Mouse (Mus musculus) left cerebral cortex, adult 8-10 months (tissue): ENCODE results near the gene Scin. TPM values are rescaled to one million over a fixed set of nuclear protein-coding genes. Genes with fewer than 3 reads are reported as not detected.
"Not testable (repeated sequence)": the region's sequence is repeated elsewhere in the genome, so short reads cannot be mapped to it uniquely, and the experiment has no call there.

Source experiments
- DNase-seq, 2 experiments: peaks; one replicate each; pipeline ENCODE4 v3.0.0; 2022; ENCODE audit warnings: low spot score in 2 of 2
- total RNA-seq, 4 experiments: library from RNA; stranded (reverse); gene quantifications; 2 replicates each; pipeline ENCODE4 v1.2.4; 2022

Scin gene
- under 1 TPM in 3 of 4 experiments, not detected in 1; 0.15 to 0.46 (median 0.27) TPM for total RNA-seq

DNA sequence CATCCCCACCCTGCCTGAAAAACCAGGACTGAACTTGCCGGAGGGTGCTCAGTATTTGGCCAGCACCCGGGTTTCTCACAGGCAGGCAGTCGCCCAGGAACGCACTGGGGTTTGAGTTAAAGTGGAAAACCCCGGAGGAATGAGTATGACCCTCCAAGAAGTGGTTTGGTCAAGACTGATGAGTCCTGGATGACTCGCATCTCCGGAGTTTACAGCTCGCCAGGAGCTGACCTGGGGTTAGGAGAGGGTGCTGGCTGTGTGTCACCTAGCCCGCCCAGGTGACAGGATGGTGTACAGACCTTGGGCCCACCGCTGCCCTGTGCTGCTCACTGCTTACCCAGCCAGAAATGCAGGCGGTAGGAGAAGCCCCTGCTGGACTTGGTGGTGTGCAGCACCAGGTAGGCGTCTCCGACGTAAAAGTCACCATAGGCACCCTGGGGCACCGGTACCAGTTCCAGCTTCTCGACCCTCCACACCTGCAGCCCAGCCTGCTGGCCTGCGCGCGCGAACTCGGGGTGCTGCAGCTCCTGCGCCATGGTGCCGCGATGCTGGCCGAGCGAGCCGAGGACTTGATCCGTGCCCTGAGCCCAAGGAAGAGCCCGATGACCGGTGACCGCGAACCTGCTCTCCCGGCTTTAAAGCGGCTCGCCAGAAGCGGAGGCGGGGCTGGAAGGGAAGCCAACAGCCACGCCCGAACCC is at the start of gene Scin:
Gene Scin (minus strand): TSS at position 656 of the 699 bp plus-strand sequence.
- no peak for DNase-seq

DNA sequence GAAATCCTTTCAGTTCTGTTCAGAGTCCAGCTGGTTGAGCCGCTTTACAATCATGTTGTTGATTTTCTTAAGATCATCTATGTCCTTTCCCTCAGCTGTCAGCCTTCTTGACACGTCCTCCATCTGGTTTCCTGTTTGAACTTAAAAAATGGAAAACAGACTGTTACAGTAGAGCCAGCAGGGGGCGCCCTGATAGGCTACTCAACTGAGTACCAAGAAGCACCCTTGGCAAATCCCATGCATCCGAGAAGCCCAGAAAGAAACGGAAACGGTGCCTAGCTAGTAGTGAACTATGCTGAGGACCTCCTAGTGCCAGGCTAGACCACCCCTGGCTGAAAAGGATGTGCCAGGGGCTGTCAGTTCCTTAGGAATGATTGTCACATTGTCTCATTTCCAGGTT is 43.1 kb upstream of the Scin start:
- no peak for DNase-seq

DNA sequence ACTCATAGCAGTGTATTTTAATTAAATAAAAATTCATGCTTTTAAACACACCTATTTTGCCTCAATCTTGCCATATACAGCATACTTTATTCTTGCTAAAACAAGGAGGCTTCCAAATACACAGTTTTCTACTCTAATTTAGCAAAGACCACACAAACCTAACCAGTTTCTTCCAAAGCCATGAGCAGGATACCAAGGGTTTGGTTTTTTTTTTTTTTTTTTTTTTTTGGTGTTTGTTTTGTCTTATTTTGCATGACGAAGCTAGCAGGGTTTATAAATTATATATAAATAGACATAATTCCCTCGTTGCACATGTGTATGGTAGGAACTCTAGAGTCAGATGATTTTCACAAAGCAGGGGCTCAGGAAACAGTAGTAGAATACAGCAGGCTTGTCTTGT is 42.1 kb upstream of the Scin start:
- DNase-seq: no peak

DNA sequence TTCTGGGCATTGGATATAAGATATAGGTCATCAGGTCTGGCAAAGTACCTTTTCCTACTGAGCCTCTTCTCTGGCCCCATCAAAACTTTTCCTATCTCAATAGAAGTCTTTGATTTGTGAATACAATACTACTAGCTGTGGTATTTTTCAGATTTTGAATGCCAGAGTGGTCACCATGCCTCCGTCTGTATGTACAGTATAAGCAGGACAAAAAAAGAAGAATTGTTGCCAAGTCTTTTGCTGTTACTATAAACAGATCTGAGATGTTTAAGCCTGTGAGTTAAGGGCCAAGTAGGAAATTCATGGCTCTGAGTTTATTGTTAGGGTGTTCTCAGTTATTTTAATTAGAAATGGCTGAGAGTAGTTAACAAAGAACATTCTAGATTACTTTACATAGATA is 41.1 kb upstream of the Scin start:
- DNase-seq: not testable (repeated sequence)

DNA sequence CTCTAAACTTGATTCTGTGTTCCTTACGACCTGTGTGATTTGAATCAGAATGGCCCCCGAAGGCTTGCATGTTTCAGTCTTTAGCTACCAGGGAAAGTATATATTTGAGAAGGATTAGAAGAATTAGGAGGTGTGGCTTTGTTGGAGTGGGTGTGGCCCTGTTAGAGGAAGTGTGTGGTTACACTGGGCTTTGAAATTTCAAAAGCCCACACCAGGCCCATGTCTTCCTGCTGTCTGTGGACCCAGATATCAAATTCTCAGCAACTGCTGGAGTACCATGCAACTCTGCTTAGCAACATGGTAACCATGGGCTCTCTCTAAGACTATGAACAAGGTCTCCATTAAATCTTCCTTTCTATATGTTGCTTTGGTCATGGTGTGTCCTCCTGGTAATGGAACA is 37.6 kb upstream of the Scin start:
- DNase-seq: no peak

DNA sequence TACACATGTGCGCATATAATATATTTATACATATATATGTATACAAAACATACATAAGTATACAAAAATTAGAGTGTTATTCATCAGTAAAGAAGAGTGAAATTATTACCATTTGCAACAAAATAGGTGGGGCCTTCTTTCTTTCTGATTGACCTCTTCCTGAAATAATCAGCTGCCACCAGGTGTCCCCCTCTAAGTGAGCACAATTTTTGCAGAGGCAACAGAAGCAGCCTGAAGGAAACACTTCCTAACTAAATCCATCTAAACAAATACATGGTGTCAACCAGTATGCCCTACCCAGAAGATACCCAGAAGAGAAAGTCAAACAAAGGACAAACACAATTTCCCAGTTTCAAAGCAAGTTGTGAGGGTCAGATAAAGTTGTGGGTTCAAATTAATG is 35.6 kb upstream of the Scin start:
- DNase-seq: no peak

DNA sequence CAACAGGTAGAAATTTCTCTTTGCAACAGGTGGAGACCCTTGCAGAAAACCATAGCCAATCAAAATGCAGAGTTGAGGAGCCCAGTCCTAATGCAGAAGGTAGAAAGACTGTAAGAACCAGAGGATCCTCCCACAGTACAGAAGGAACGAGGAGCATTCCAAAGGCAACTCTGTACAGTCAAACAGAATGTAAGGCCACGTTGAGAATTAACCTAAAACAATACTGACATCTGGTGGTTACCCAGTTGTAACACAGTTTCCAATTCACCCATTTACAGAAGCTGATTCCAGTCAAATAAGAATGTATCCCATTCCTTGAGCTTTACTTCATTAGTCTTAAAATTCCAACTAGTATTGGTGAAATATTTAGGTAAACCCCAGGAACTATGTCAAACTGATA is 30.6 kb upstream of the Scin start:
- peak in 1 of 2 experiments; percentile 1 for DNase-seq

DNA sequence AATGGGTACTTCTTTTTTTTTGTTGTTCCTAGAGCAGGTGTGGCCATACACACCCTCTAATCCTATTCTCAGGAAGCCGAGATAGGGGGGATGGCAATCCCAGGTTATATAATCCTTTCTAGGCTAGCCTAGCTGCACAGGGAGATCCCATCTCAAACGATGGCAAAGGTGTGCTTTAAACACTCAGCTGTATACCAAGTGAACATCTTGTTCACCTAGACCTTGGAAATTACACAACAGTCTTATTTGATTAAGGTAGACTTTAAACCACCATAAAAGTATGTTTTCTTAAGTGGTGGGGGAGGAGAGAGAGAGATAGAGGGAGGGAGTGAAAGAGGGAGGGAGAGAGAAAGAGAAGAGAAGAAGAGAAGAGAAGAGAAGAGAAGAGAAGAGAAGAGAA is 26.7 kb upstream of the Scin start:
- no peak for DNase-seq

DNA sequence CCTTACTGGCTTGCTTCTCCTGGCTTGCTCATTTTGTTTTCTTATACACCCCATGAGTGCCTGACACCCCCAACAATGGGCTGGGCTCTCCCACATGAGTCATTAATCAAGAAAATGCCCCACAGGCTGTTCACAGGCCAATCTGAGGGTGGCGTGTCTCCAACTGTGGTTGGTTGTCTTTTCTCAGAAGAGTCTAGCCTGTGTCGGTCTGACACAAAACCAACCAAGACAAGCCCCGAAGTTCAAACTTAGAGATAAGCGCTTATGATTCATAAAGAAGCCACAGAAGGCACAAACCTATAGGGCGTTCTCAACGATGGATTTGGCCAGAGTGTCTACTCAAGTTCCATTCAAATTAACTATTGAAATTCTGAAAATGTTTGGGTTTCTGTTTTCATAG is 20.2 kb upstream of the Scin start:
- DNase-seq: no peak

DNA sequence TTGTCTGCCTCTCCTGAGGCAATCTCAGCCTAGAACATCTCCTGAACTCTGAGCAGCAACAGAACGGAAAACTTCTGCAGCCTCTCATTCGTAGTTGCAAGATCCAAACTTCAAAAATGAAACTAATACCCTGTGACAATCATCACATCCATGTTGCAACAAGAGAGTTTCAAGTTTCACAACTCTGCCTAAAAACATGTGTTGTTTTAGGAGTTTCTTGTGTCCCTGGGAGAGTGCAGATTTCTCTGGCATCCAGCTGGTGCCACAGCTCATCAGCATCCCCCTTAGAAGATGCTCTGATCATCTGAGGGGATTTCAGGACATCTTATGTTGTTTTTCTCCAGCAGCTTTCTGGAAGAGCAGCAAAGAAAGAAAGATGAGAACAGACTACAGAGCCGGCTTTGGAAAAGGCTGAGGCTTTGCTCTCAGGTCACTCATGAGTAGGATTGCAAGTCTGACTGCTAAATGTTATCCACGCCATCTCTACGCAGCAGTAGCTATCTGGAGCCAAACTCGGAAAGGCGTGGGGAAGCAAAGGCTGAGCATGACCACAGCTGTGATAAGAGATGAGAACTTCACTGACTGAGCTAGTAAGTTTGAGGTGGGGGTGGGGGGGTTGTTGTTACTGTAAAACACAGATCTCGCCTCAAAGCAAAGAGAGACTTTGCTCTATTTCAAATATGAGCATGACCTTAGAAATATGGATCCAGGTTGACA is 18.5 kb upstream of the Scin start:
- no peak for DNase-seq

DNA sequence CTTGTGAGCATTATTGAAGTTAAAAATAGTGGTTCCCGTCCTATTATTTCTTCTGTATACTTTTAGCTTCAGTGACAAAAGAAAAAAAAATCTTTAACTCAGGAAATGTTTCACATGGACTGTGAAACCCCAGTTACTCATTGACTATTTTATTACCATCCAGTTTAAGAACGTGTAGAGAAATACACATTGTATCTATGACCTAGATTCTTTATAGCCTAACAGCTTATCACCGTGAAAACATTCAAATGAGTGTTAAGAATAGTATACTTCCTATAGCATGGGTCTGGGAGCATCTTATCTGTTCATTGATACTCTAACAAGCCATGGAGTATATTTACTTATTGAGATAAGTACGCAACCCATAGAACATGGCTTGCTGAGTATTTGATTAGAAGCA is 13.3 kb upstream of the Scin start:
- DNase-seq: no peak

DNA sequence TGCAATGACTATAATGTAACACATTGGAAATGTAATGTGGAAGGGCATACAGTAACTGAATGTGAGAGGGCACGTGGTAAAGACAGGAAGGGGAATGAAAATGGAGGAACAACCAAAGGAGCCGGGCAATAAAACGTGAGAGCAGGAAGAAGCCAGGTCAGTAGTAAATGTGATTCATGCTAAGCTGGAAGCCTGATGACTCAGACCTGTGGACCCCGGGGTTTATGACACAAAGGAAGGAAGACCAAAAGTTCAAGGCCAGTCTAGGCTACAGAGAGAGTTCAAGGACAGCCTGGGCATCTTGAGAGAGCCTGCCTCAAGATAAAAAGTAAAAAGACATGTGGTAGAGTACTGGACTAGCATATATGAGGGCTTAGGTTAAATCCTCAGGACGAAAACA is 12.5 kb upstream of the Scin start:
- DNase-seq: no peak

DNA sequence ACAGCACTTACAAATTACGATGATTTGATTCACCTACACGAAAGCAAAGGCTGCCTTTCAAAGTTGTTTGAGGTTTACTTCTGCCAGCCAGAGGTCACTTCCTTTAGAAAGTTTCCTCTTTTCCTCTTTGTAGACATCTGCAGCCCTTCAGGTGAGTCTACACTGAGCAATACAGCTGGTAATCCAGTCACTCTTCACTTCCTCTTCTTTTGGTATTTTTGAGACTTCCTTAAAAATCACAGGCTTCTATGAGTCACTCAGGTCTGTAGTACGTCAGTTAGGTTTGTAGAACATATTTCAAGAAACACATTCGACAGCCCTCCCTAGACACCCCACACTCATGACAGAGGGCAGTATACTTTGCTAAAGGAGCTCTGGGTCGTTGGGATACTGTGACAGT is 6.7 kb upstream of the Scin start:
- DNase-seq: no peak

DNA sequence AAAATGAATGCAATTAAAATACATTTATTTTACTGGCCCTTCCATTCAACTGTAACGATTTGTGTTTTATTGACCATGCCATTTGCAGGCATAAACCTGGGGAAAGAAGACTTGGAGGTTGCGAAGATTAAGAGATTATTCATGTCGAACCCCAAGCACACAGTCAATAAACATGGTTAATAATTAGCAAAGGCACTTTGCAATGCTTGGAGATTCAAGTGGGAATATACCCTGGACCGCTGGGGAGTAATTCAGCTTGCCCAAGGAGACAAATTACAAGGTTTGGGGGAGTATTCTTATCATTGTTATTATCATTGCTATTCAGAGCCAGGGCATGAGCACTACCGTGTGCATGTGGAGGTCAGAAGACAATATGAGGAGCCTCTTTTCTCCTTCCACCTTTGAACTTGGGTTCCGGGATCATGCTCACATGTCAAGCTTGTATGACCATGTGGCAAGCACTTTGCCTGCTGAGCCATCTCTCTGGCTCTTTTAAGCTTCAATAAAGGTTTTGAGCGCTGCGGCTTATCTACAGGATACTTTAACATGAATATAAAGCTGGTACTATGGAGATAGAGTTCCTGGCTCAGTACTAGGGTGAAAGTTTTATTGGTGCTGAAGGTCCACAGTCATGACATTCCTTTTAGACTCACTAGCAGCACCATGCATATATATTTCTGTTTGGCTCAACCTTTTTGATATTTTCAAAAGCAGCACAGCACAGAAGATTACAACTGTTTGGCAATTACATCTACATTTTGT is 5.6 kb upstream of the Scin start:
- DNase-seq: no peak

DNA sequence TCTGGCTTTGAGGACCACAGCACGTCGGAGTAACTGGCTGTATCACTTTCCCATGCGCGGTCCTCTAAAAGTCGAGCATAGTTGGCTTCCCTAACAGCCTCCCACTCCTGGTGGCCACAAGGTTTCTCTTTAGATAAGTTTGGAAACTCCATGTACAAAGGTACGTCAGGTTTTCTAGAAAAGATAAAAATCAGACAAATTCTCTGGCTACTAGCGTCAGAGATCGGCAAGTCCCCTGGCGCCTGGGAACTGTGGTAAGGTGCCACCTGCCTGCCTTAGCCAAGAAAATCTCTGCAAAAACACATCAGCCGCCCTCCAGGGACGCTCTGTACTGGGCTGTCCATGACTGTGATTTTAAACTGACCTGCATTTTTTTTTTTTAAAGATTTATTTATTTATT is 501 bp upstream of the Scin start:
- DNase-seq: no peak

DNA sequence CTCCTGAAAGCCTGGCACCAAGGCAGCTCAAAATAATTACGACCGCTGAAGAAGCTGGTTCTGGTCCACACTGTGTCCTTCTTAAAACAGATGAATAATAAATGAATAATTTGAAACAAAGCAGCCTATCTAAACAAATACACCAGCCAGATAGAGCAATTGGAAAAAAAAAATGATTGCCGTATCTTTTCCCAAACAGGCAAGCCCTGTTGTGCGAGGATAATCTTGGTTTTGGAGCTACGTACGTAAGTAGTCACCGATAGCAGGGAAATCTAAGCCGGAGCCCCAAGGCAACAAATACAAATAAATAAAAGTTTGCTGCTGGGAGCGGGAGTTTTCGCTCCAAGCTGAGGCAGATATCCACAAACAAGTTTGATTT is 845 bp downstream of the Scin start:
- DNase-seq: no peak

DNA sequence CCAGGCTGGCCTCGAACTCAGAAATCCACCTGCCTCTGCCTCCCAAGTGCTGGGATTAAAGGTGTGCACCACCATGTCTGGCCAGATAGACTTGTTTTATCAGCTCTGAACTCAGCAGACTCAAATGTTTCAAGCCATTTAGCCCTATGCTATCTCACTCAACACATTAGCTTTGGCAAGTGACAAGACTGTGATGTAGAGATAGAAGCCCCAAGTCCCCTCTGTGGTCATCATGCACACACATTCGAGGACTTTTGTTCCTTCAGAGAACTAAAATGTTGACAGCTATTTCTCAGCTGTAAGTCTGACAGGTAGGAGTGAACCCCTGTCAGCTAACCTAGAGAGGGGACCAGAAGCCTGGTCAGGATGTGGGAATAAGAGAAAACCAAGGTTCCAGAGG is 15.2 kb downstream of the Scin start:
- no peak for DNase-seq

DNA sequence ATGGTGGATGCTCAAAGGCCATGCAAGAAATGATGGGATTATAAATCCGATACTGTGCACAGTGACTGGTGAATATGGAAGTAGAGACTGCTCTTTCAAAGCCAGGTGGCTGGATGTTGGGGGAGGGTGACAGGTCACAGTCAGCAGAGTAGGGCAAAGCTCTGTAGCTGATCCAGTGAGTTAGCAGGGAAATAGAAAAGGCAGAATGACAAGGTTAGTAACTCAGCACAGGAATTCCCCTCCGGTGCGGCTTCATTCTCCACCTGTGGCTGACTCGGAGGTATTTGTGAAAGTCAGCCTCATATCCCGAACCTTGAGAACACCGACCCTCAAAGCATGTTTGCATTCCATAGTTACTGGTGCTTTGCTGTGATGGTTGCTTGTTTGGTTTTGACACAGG is 17.0 kb downstream of the Scin start:
- no peak for DNase-seq

DNA sequence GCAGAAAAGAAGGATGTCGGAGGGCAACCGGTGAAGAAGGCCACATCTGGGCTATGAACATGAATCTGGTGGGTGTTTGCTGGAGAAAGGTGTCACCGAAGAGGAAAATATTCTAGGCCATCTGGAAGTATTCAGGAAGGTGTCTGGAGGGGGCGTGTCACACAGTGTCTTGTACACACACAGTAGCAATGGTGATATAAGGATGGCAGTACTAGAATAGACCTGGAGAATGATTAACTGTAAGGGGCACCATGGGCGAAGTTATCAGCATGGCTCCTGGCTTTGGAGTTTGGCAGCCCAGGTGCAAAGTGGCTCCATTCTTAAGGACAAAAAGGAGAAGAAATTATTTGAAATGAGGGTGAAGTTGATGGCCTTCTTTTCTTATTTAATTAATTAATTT is 17.8 kb downstream of the Scin start:
- DNase-seq: no peak

DNA sequence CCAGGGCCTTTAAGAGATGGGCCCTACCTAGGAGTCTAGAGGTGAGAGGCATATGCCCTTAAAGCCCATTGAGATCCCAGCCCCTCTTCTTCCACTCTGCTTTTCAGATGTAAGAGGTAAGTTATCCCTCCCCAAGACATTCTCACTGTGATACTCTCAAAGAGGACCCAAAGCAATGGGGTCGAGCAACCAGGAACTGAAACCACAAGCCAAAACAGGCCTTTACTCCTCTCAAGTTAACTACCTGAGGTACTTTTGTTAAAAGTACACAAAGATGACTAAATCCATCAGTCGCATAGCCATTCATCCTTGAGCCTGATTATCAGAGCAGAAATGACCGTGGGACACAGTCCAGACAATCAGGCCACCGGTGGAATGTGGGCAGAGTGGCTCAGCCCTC is 19.1 kb downstream of the Scin start:
- DNase-seq: no peak

DNA sequence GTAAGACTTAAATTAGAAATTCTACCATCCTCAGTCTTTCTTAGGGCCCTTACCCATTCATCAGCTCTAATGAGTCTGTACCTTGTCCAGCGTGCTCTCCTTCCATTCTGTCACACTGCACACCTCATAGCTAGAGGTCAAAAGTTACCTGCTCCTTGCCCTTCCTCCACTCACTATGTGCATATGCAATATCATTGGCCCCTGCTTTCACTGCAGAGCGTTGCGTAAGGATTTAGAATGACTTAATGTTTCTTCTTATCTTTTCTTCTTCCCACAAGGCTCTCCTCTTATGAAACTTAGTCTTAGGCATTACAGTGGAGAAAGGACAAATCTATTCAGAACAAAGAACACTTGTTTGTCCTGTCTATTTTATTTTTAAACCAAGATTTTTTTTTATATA is 20.0 kb downstream of the Scin start:
- DNase-seq: no peak

DNA sequence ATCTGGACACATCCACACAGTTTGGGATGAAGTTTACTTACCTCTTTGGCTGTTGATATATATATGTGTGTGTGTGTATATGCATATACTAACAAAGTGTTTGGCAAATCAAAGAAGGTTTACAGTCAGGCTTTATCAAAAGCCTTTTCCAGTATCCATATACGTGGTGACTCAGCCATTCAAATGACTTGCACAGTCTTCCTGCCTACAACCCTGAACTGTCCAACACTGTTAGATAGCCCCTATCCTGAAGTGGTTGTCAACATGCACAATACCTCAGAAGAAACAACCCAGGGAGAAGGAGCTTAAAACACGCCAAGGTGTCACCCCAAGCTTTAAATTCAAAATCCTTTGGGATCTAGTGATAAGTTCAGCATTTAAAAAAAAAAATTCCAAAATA is 20.4 kb downstream of the Scin start:
- DNase-seq: no peak

DNA sequence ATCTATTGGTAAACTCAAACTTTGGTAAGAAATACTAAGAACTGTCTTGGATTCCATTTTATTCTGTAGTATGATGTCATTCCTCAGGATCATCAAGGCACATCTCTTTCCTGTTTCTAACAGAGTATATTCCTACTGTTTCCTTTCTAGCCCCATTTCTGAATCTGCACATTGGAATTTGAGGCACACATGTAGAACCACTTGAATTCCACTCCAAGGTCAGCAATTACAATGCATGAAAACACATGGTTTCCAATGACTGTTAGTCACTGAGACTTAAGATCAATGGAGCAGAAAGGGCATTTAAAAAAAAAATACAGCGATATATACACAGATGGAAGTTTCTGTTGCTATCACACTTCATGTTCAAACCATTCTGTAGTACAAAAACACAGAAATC is 24.8 kb downstream of the Scin start:
- no peak for DNase-seq
